Comparison of ENCODE assay signal across 7 mouse cellular contexts in genomic region chr9:119430311-119430710, GRCm38 (mm10). TPM values are rescaled to one million over a fixed set of nuclear protein-coding genes. Genes with fewer than 3 reads are reported as not detected.
DNase-seq lines count a peak whose midpoint lies in the region; ATAC-seq and TF ChIP-seq lines count a peak whose summit lies in the region.

No protein-coding gene starts in this region.

- WGBS in intestine, postnatal 0 days: 44% methylated on average over 7 of the region's 7 CpGs
- 56% methylated on average over 7 of the region's 7 CpGs for WGBS in midbrain, embryonic 13.5 days

- no peak overlapping the region for H3K27ac ChIP-seq in cortical plate, adult 2 months (ENCODE audit: insufficient read depth, low read length)
- no peak overlapping the region for H3K27ac ChIP-seq in intestine, postnatal 0 days (ENCODE audit: low read depth, low read length)
- no peak overlapping the region for H3K27ac ChIP-seq in midbrain, embryonic 13.5 days

- intact Hi-C loops in left cerebral cortex, postnatal 36 days (cut with DNase I): loop anchor here (1.0 to 10.0 kb wide), 4 partner anchors 27 to 276 kb away; partner anchors contain the start of genes Acaa1b, Gm47289 and Xylb

- no peak overlapping the region for H3K4me3 ChIP-seq in cortical plate, adult 2 months (ENCODE audit: insufficient read depth, low read length)
- H3K4me3 ChIP-seq in intestine, postnatal 0 days (ENCODE audit: low read depth, low read length): no peak overlapping the region
- no peak overlapping the region for H3K4me3 ChIP-seq in midbrain, embryonic 13.5 days (replicated peaks)

- H3K27me3 ChIP-seq in intestine, postnatal 0 days (replicated peaks; ENCODE audit: control insufficient read depth, insufficient read depth, low read length): no peaks in the 10 kb centered on the region
- H3K27me3 ChIP-seq in midbrain, embryonic 13.5 days: no peaks in the 10 kb centered on the region

- peaks cover 33% of the 10 kb centered on the region for H3K36me3 ChIP-seq in intestine, postnatal 0 days (ENCODE audit: control insufficient read depth, insufficient read depth)
- H3K36me3 ChIP-seq in midbrain, embryonic 13.5 days: peaks cover 73% of the 10 kb centered on the region

- ATAC-seq in intestine, postnatal 0 days: no peak
- ATAC-seq in midbrain, embryonic 13.5 days: peak; percentile 66

- no peak overlapping the region for H3K4me2 ChIP-seq in intestine, postnatal 0 days (replicated peaks; ENCODE audit: low read depth)
- no peak overlapping the region for H3K4me2 ChIP-seq in midbrain, embryonic 13.5 days (replicated peaks)

- H3K9ac ChIP-seq in intestine, postnatal 0 days (ENCODE audit: low read depth, low read length): no peak overlapping the region
- H3K9ac ChIP-seq in midbrain, embryonic 13.5 days (replicated peaks): no peak overlapping the region

- TF ChIP-seq CTCF in cortical plate, adult 2 months (IDR thresholded peaks at IDR 0.05; ENCODE audit: extremely low read depth, insufficient read depth, low read length): peak; percentile 93
- TF ChIP-seq CTCF in intestine, postnatal 0 days (IDR thresholded peaks at IDR 0.05; ENCODE audit: low read depth): peak; percentile 98

- H3K4me1 ChIP-seq in cortical plate, adult 2 months (ENCODE audit: control insufficient read depth, insufficient read depth, low read length): no peaks in the 10 kb centered on the region
- H3K4me1 ChIP-seq in intestine, postnatal 0 days (replicated peaks; ENCODE audit: control insufficient read depth, insufficient read depth, low read length): peaks cover 13% of the 10 kb centered on the region
- peaks cover 17% of the 10 kb centered on the region for H3K4me1 ChIP-seq in midbrain, embryonic 13.5 days (replicated peaks)

- no peaks in the 10 kb centered on the region for H3K9me3 ChIP-seq in intestine, postnatal 0 days (ENCODE audit: control insufficient read depth)
- no peaks in the 10 kb centered on the region for H3K9me3 ChIP-seq in midbrain, embryonic 13.5 days

- peak; percentile 68 to 78 for DNase-seq in adrenal gland, adult 18-20 months (ENCODE audit: low spot score in 2 of 2)
- DNase-seq in gastrocnemius, postnatal 25 days: peak; percentile 71
- DNase-seq in left cerebral cortex, postnatal 36 days (ENCODE audit: low spot score in 2 of 2): peak; percentile 68 to 72
- DNase-seq in spleen, postnatal 36 days (ENCODE audit: low spot score in 2 of 2): peak; percentile 33 to 36

- TF ChIP-seq POLR2A in cortical plate, adult 2 months (IDR thresholded peaks at IDR 0.05; ENCODE audit: extremely low read depth, insufficient read depth, low read length): no peak

RNA-seq across cellular contexts. Expression of gene Exog, which starts 14.4 kb away (rescaled TPM):
- 1 to 10 TPM; 2.9 to 4.0 TPM for total RNA-seq in adrenal gland, adult 18-20 months (2021)
- polyA plus RNA-seq in cortical plate, adult 2 months (2012; rRNA removed): 17.9 and 18.1 TPM in 2 replicates
- total RNA-seq in gastrocnemius, postnatal 25 days (2021): 1 to 10 TPM; 1.4 to 1.7 TPM
- polyA plus RNA-seq in intestine, postnatal 0 days (2015; fragmentation: Nextera tagmentation; extraction: Ambion mirVana): 4.4 and 4.6 TPM in 2 replicates
- total RNA-seq in left cerebral cortex, postnatal 36 days (2021): 10 to 100 TPM; 24.1 to 24.7 TPM
- polyA plus RNA-seq in midbrain, embryonic 13.5 days (2015; fragmentation: Nextera tagmentation; extraction: Ambion mirVana): 48.2 and 50.7 TPM in 2 replicates

RNA-seq across cellular contexts. Expression of gene Acvr2b, which starts 28.4 kb away (rescaled TPM):
- total RNA-seq in adrenal gland, adult 18-20 months (2021): 1 to 10 TPM; 4.8 to 5.0 TPM
- polyA plus RNA-seq in cortical plate, adult 2 months (2012; rRNA removed): 4.8 and 5.8 TPM in 2 replicates
- 10 to 100 TPM in 1 of 2 experiments, 1 to 10 TPM in 1; 9.4 to 11.9 TPM for total RNA-seq in gastrocnemius, postnatal 25 days (2021)
- 5.4 and 5.8 TPM in 2 replicates for polyA plus RNA-seq in intestine, postnatal 0 days (2015; fragmentation: Nextera tagmentation; extraction: Ambion mirVana)
- total RNA-seq in left cerebral cortex, postnatal 36 days (2021): 10 to 100 TPM; 16.5 to 19.3 TPM
- polyA plus RNA-seq in midbrain, embryonic 13.5 days (2015; fragmentation: Nextera tagmentation; extraction: Ambion mirVana): 58.7 and 66.2 TPM in 2 replicates

Comparison
In these comparisons a context has a peak if more than half of its experiments do, and no peak if none do; other contexts are left out.
1. RNA of gene Exog, which starts 14.4 kb away (total RNA-seq): 24.1 to 24.7 TPM in left cerebral cortex, postnatal 36 days; 2.9 to 4.0 TPM in adrenal gland, adult 18-20 months and 1.4 to 1.7 TPM in gastrocnemius, postnatal 25 days; every median in the first group is over 4 times any median in the second.
2. Peak in every context shown above with its lines, with median percentiles within 50 percentile points of each other: DNase-seq.